10 mouse cellular contexts compared by ENCODE assay signal in genomic region chr19:34751150-34751549, GRCm38 (mm10). TPM values are rescaled to one million over a fixed set of nuclear protein-coding genes. Genes with fewer than 3 reads are reported as not detected.
DNase-seq lines count a peak whose midpoint lies in the region; ATAC-seq and TF ChIP-seq lines count a peak whose summit lies in the region.
"Had no signal": no experiment of that assay in that cellular context is flagged by ENCODE, and none has a peak within 500 bp of the region (broad histone marks: within the 10 kb centered on the region; RNA-seq: fewer than 3 reads in every experiment).

No protein-coding gene starts in this region.

- no peak overlapping the region for H3K9ac ChIP-seq in intestine, postnatal 0 days (ENCODE audit: low read depth, low read length)

- no peaks in the 10 kb centered on the region; the same call in 1 of the 2 replicates for H3K27me3 ChIP-seq in intestine, postnatal 0 days (replicated peaks; ENCODE audit: control insufficient read depth, insufficient read depth, low read length)

- no peak overlapping the region for H3K27ac ChIP-seq in intestine, postnatal 0 days (ENCODE audit: low read depth, low read length)

- no peak overlapping the region for H3K4me2 ChIP-seq in intestine, postnatal 0 days (replicated peaks; ENCODE audit: low read depth)
- H3K4me2 ChIP-seq: midbrain, embryonic 11.5 days had no signal

- DNase-seq in heart, postnatal 4 days, result peak; percentile 12
- DNase-seq in heart, postnatal 25 days (ENCODE audit: low spot score), result no peak
- DNase-seq in urinary bladder, postnatal 14 days (ENCODE audit: low spot score), result peak; percentile 15
- DNase-seq in urinary bladder, postnatal 10 days (ENCODE audit: low spot score), result no peak
- DNase-seq in neural tube, embryonic 10.5 days (ENCODE audit: extremely low spot score, low spot score), result no peak
- DNase-seq in adrenal gland, postnatal 4 days (ENCODE audit: low spot score in 2 of 2), result no peak
- no peak for DNase-seq in cerebellum, adult 8-10 months
- DNase-seq: cerebellum, adult 9-11 months had no signal

- TF ChIP-seq CTCF in intestine, postnatal 0 days (IDR thresholded peaks at IDR 0.05; ENCODE audit: low read depth), result peak; percentile 75

- no peaks in the 10 kb centered on the region for H3K36me3 ChIP-seq in intestine, postnatal 0 days (ENCODE audit: control insufficient read depth, insufficient read depth)

- H3K4me3 ChIP-seq in intestine, postnatal 0 days (ENCODE audit: low read depth, low read length), result no peak overlapping the region

- intact Hi-C loops in heart, postnatal 25 days (cut with DNase I), result no loop called here

- 47% methylated on average over 4 of the region's 4 CpGs for WGBS in intestine, postnatal 0 days

- peak; percentile 24 for ATAC-seq in intestine, postnatal 0 days

- H3K9me3 ChIP-seq in intestine, postnatal 0 days (ENCODE audit: control insufficient read depth), result no peaks in the 10 kb centered on the region

- no peaks in the 10 kb centered on the region for H3K4me1 ChIP-seq in intestine, postnatal 0 days (replicated peaks; ENCODE audit: control insufficient read depth, insufficient read depth, low read length)

RNA-seq across cellular contexts. Expression of gene Slc16a12, which starts 4.1 kb away (rescaled TPM):
- total RNA-seq in heart, postnatal 4 days (2021), result 10 to 100 TPM; 13.3 to 13.4 TPM
- 1 to 10 TPM; 2.2 to 2.6 TPM for total RNA-seq in heart, postnatal 25 days (2021)
- 5.3 and 6.8 TPM in 2 replicates for polyA plus RNA-seq in intestine, postnatal 0 days (2015; fragmentation: Nextera tagmentation; extraction: Ambion mirVana)
- 10 to 100 TPM in 1 of 2 experiments, 1 to 10 TPM in 1; 5.9 to 10.2 TPM for total RNA-seq in adrenal gland, postnatal 4 days (2021)

Comparison
In these comparisons a context has a peak if more than half of its experiments do, and no peak if none do; other contexts are left out.
1. DNase-seq: peak in heart, postnatal 4 days (single experiment) and urinary bladder, postnatal 14 days (single experiment); none in heart, postnatal 25 days (single experiment), urinary bladder, postnatal 10 days (single experiment), neural tube, embryonic 10.5 days (single experiment), adrenal gland, postnatal 4 days (0 of 2) and cerebellum, adult 8-10 months (single experiment).